Mouse (Mus musculus) embryonic facial prominence, embryonic 13.5 days (tissue): ENCODE data around the gene Fbxo2. TPM values are rescaled to one million over a fixed set of nuclear protein-coding genes. Genes with fewer than 3 reads are reported as not detected.

Experiments
- ATAC-seq: fragments of 200-750 bp; cut with Nextera tagmentation; 2 replicates; pipeline ENCODE4 v1.8.0; 2017; ENCODE audit warnings: low read depth; ENCODE audit not compliant: insufficient number of reproducible peaks, insufficient read depth, low FRiP score, low TSS enrichment
- H3K27ac ChIP-seq: fragments of 300-500 bp; sonication (generic); 2 replicates; pipeline ENCODE4 v1.5.1; 2015; ENCODE audit warnings: moderate library complexity, mild to moderate bottlenecking, inconsistent platforms
- H3K27me3 ChIP-seq: fragments of 300-500 bp; sonication (generic); 2 replicates; pipeline ENCODE4 v1.6.1; 2015; ENCODE audit warnings: mild to moderate bottlenecking, inconsistent platforms
- H3K36me3 ChIP-seq: fragments of 300-500 bp; sonication (generic); 2 replicates; pipeline ENCODE4 v1.6.1; 2015; ENCODE audit warnings: mild to moderate bottlenecking, inconsistent platforms
- H3K4me1 ChIP-seq: fragments of 300-500 bp; sonication (generic); 2 replicates; pipeline ENCODE4 v1.6.1; 2015; ENCODE audit warnings: inconsistent platforms
- H3K4me2 ChIP-seq: fragments of 300-500 bp; sonication (generic); 2 replicates; pipeline ENCODE4 v1.6.1; 2015; ENCODE audit warnings: moderate library complexity, mild to moderate bottlenecking, inconsistent platforms
- H3K4me3 ChIP-seq: fragments of 300-500 bp; sonication (generic); 2 replicates; pipeline ENCODE4 v1.5.1; 2015; ENCODE audit warnings: mild to moderate bottlenecking, inconsistent platforms
- H3K9ac ChIP-seq: fragments of 300-500 bp; sonication (generic); 2 replicates; pipeline ENCODE4 v1.6.1; 2015; ENCODE audit warnings: mild to moderate bottlenecking, inconsistent platforms
- H3K9me3 ChIP-seq: fragments of 300-500 bp; sonication (generic); 2 replicates; pipeline ENCODE4 v1.6.1; 2016; ENCODE audit warnings: inconsistent platforms
- WGBS: fragments of 180-500 bp; shearing (Covaris S2); methylation state at CpG from one replicate; pipeline ENCODE4 v1.1.7; 2015; ENCODE audit warnings: mixed read lengths; 5-methylcytosine and 5-hydroxymethylcytosine counted together
- polyA plus RNA-seq: library from polyadenylated mRNA; unstranded; fragments of >200 nt; fragmentation: Nextera tagmentation; extraction: Ambion mirVana; gene quantifications from 2 replicates; pipeline ENCODE4 v1.2.1, GENCODE M21; 2015

Fbxo2 gene
- polyA plus RNA-seq, 1 experiment from 2014 or later = 3.4 TPM

DNA sequence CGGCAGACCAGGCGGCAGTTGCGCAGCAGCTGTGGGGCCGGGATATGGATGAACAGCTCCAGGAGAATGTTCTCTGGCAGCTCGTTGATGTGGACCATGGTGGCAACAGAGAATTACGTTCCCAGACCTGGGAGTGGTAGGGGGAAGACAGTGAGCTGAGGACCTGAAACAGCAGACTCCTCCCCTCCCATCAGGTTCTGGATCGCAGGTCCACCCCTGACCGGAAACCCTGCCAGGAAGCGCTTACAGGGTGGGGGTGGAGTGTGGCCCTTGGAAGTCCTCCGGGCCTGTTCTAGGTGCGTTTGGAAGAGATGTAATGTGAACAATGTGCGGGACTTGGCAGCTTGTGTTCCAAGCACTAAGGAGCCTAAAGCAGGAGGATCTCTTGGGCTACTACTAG, 10.9 kb upstream of the Fbxo2 start:
- no peaks in the 10 kb centered on the region for H3K9me3 ChIP-seq
- 61% methylated on average over 12 of the region's 12 CpGs for WGBS
- peaks cover 17% of the 10 kb centered on the region for H3K4me1 ChIP-seq
- no peak overlapping the region for H3K4me2 ChIP-seq
- no peak for ATAC-seq
- peaks cover 33% of the 10 kb centered on the region for H3K36me3 ChIP-seq
- H3K27ac ChIP-seq = no peak overlapping the region
- H3K4me3 ChIP-seq = no peak overlapping the region
- no peak overlapping the region for H3K9ac ChIP-seq
- no peaks in the 10 kb centered on the region for H3K27me3 ChIP-seq

DNA sequence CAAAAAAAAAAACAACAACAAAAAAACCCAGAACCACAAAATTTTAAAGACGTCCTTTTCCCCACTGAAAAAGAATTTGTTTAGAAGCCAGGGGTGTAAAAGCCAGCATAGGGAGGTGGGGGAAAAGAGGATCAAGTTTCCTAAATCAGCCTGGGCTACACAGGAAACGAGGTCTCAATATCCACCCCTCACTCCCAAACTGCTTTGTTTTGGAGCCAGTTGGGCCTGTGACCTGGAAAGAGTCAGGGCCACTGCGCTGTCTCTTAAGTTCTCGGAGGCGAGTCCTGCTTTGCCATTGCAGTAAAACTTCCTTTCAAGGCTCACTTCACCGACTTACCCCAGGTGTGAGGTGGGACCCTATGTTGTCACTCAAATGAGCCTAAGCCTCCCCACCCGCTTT, 10.2 kb upstream of the Fbxo2 start:
- WGBS = 24% methylated on average over 7 of the region's 7 CpGs
- Histone ChIP-seq H3K9me3 (no peaks in the 10 kb centered on the region), H3K4me1 (peaks cover 17% of the 10 kb centered on the region), H3K4me2 (0 out of 2 replicates have a peak overlapping the region, but pooled peaks have one; percentile 7), H3K27ac (no peak overlapping the region), H3K27me3 (no peaks in the 10 kb centered on the region), H3K36me3 (peaks cover 26% of the 10 kb centered on the region), H3K9ac (no peak overlapping the region), H3K4me3 (no peak overlapping the region)
- ATAC-seq = no peak

DNA sequence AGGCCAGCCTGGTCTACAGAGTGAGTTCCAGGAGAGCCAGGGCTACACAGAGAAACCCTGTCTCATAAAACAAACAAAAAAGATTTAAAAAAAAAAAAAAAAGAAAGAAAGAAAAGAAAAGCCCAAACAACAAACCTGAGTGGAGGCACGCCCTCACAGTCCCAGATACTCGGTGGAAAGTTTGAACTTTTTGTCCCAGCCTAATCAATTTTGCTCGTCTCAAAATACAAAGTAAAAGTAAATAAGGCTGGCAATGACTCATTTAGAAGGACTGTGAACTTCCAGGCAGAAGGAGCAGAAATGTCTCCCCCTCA, 9.5 kb upstream of the Fbxo2 start:
- no peaks in the 10 kb centered on the region for H3K9me3 ChIP-seq
- WGBS = 41% methylated on average over 3 of the region's 3 CpGs
- H3K4me1 ChIP-seq = peaks cover 17% of the 10 kb centered on the region
- peak overlapping the region; percentile 96 for H3K4me2 ChIP-seq
- peaks cover 24% of the 10 kb centered on the region for H3K36me3 ChIP-seq
- peak overlapping the region; percentile 78 for H3K9ac ChIP-seq
- no peak overlapping the region for H3K27ac ChIP-seq
- no peak for ATAC-seq
- peak overlapping the region; percentile 66 for H3K4me3 ChIP-seq
- H3K27me3 ChIP-seq = no peaks in the 10 kb centered on the region

DNA sequence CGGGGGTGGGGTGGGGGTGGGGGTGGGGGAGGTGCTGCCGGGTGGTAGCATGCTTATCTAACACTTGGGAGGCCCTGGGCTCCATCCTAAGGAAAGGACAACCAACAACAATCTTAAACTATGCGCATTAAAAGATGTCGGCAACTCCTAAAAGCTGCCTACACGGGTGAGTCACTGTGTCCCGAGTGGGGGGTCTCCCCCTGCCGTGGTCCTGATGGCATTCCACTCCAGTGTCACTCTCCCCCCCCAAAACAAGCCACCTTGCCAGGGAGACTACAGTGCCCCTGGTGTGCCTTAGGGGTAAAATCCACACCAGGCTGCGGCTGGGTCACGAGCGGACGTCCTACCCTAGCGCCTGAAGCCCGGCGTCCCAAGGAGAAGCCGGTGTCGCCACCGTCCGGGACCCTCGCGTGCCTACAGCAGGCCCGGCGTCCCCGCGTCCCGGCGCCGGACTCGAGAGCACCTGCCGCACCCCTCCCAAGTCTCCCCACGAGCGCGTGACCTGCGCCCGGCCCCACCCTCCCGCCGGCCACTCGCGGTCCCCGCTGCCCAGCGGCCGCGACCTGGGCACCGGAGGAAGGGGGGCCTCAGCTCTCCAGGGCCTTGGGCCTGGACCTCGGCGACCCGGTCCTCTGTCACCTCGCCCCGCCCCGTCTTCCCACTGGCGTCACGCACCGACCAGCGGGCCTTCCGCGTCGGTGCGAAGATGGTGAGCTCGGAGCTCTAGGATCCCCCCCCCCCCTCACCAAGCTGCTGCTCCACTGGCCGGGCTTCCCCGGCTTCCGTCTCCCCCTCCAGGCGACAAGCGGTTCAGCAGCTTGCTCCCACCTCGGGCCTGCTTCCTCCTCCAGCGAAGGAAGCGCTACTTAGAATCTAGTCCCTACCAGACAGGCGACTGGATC, 8.9 kb upstream of the Fbxo2 start, which contains the start of gene Fbxo6:
Fbxo6 (minus strand) TSS at position 874 of the 902 bp plus-strand sequence.
- ATAC-seq = peak; percentile 76

DNA sequence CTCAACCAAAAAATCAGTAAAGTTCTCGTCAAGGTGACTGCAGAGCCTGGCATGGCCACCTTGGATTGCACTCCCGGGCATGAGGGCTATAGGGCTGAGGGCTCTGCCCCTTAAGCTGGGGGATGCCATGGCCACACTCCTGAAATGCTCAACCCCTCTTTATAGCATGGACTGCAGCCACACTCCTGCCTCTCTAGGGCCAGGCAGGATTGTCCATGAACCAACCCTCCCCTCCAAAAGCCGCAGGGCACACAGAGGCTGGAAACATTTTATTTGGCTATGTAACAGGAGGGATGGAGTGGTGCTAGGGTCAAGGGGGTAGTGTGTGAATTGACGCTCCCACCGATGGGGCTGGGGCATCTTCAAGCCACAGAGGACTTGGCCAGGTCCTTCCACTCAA, 7.9 kb upstream of the Fbxo2 start:
- Histone ChIP-seq H3K27me3 (no peaks in the 10 kb centered on the region), H3K4me2 (no peak overlapping the region), H3K4me3 (no peak overlapping the region), H3K27ac (peak overlapping the region; percentile 55; the same call in 1 of the 2 replicates), H3K9ac (0 out of 2 replicates have a peak overlapping the region, but pooled peaks have one; percentile 16), H3K9me3 (no peaks in the 10 kb centered on the region), H3K36me3 (peaks cover 22% of the 10 kb centered on the region), H3K4me1 (peaks cover 17% of the 10 kb centered on the region)
- 82% methylated on average over 5 of the region's 5 CpGs for WGBS
- ATAC-seq = no peak

More for the DNA sequence above, 8.9 kb upstream of the Fbxo2 start, which contains the start of gene Fbxo6:
- H3K4me1 ChIP-seq = peaks cover 17% of the 10 kb centered on the region
- H3K27me3 ChIP-seq = no peaks in the 10 kb centered on the region
- peak within 1 kb of the TSS; percentile 55 for H3K27ac ChIP-seq
- H3K4me3 ChIP-seq = peak within 1 kb of the TSS; percentile 66
- H3K9ac ChIP-seq = peak within 1 kb of the TSS; percentile 78
- peaks cover 23% of the 10 kb centered on the region for H3K36me3 ChIP-seq
- WGBS = under 1% methylated on average over 62 of the region's 67 CpGs
- peak within 1 kb of the TSS; percentile 96 for H3K4me2 ChIP-seq
- H3K9me3 ChIP-seq = no peaks in the 10 kb centered on the region

DNA sequence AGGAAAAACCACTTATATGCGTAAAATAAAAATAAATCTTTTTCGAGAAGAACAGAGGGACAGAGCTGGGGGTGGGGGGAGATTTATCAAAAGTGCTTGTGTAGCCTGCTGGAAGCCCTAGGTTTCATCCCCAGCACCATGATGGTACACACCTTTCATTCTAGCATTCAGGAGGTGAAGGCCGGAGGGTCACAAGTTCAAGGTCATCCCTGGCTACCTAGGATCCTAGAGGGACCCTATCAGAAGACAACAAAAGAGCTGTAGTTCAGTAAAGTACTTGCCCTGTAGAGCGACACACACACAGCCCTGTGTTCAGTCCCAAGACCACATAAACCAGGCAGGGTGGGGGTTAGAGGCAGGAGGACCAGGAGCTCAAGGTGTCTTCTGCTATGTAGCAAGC, 6.4 kb upstream of the Fbxo2 start:
- WGBS = 89% methylated on average over 4 of the region's 4 CpGs
- no peak overlapping the region for H3K4me2 ChIP-seq
- ATAC-seq = no peak
- H3K9ac ChIP-seq = no peak overlapping the region
- peaks cover 2% of the 10 kb centered on the region; the same call in 1 of the 2 replicates for H3K27me3 ChIP-seq
- no peak overlapping the region for H3K27ac ChIP-seq
- H3K4me3 ChIP-seq = no peak overlapping the region
- H3K4me1 ChIP-seq = peaks cover 24% of the 10 kb centered on the region
- H3K36me3 ChIP-seq = peaks cover 22% of the 10 kb centered on the region
- no peaks in the 10 kb centered on the region for H3K9me3 ChIP-seq

DNA sequence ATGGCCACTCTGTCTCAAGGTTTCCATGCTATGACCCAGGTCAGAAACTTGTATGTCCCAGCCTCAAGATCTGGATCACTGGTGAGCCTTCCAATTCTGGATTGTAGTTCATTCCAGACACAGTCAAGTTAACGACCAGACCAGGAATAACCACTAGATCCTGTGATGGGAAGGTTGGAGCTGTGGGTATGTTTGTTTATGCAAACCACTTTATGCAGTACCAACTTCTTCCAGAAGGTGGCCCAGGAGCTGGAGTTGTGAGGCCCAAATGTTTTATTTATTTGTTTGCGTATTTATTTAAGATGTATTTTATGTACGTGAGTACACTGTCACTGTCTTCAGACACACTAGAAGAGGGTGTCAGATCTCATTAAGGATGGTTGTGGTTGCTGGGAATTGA, 5.4 kb upstream of the Fbxo2 start:
- H3K27ac ChIP-seq = no peak overlapping the region
- H3K4me3 ChIP-seq = no peak overlapping the region
- WGBS = 63% methylated on average over 3 of the region's 3 CpGs
- peaks cover 22% of the 10 kb centered on the region for H3K36me3 ChIP-seq
- no peak for ATAC-seq
- peaks cover 3% of the 10 kb centered on the region; the same call in 1 of the 2 replicates for H3K27me3 ChIP-seq
- no peak overlapping the region for H3K4me2 ChIP-seq
- H3K9me3 ChIP-seq = no peaks in the 10 kb centered on the region
- H3K4me1 ChIP-seq = peaks cover 26% of the 10 kb centered on the region
- H3K9ac ChIP-seq = no peak overlapping the region

DNA sequence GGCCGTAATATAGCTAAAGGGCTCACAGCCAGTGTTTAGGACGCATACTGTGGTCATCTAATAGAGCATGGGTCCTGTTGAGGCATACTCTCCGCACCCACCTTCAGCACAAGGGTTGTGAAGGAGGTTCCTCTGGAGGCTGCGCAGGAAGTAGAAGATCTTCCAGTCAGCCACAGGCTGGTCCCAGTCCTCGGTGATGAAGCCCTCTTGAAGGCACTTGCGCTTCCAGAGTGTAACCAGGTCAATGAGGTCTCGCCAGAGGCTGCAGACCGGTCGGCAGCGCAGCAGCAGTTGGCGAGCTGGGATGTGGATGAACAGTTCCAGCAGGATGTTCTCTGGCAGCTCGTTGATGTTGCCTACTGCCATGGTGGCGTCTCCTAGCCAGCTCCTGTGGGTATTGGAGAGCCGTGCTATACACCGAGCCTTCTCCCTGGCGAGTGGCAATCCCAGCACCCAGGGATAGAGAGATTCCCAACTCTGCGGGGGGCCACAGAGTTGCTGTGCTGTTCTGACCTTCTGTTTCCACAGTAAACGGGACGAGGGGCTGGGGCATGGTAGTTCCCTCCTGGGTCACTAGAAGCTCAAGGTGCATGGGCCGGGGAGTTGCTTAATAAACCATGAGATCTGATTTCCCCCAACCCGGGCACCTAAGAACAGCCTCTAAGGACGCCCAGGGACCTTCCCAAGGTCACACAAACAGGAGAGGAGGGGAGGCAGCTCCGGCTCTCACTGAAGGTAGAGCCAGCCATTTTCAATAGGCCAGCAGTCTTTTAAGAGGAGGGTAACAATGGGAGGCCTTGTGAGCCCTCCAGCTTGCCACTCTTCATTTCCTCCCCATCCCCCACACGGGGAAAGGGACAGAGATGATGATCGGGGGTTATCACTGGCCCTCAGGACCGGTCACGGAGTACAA, 1.7 kb upstream of the Fbxo2 start:
- peak overlapping the region; percentile 64 for H3K4me3 ChIP-seq
- peaks cover 32% of the 10 kb centered on the region for H3K4me1 ChIP-seq
- no peak overlapping the region for H3K27ac ChIP-seq
- H3K4me2 ChIP-seq = peak overlapping the region; percentile 96
- peaks cover 16% of the 10 kb centered on the region for H3K36me3 ChIP-seq
- H3K9ac ChIP-seq = peak overlapping the region; percentile 77
- 26% methylated on average over 27 of the region's 27 CpGs for WGBS
- H3K27me3 ChIP-seq = peaks cover 40% of the 10 kb centered on the region
- H3K9me3 ChIP-seq = no peaks in the 10 kb centered on the region
- ATAC-seq = no peak

DNA sequence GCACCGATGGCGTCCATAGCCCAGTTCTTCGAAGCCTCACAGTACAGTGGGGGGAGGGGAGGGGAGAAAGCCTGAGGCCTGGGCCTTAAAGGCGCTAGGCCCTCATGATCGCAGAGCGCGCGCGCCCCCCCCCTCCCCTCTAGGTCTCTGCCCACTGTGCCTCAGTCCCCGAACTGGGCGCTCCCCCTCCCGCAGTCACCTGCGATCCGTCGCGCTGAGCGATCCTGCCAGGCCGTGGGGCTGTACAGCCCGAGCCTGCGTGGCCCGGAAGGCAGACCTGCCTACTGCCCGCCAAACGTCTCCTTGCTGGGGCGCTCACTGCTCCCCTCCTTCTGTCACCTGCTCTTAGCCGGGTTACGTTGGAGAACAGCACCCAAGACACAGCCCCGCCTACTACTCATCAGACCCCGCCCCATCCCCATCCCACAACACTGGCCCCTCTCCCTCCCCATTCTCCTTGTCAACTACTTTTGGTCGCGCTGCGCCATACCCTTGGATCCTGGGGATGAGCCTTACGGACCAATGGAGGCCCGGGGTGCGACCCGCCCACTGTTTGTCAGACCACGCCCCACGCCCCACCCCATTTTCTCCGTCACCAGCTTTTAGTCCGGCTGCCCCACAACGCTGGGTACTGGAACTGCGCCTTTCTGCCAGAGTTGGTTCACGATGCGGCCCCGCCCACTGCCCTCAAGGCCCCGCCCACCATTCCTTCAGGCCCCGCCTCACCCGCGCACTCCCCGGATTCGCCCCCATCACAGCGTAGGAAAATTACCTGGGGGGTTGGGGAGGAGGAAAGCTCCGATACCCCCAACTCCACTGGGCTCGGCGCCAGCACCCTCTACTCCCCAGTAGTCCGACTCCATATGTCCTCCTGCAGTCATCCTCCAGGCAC, 631 bp upstream of the Fbxo2 start:
- under 1% methylated on average over 54 of the region's 55 CpGs for WGBS
- Histone ChIP-seq H3K4me3 (peak overlapping the region; percentile 64), H3K27me3 (peaks cover 51% of the 10 kb centered on the region), H3K36me3 (peaks cover 16% of the 10 kb centered on the region), H3K27ac (no peak overlapping the region), H3K9me3 (no peaks in the 10 kb centered on the region), H3K4me1 (peaks cover 43% of the 10 kb centered on the region), H3K9ac (peak overlapping the region; percentile 77), H3K4me2 (peak overlapping the region; percentile 96)
- ATAC-seq = peak; percentile 81

DNA sequence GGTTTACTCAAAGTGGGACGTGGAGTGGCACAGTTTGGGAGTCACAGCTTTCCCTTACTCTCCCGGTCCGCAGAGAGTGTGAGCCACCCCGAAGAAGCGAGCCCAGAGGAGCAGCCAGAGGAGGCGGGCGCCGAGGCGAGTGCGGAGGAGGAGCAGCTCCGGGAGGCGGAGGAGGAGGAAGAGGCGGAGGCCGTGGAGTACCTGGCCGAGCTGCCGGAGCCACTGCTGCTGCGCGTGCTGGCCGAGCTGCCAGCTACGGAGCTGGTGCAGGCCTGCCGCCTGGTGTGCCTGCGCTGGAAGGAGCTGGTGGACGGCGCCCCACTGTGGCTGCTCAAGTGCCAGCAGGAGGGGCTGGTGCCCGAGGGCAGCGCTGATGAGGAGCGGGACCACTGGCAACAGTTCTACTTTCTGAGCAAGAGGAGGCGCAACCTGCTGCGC, 3.6 kb downstream of the Fbxo2 start:
- WGBS = under 1% methylated on average over 29 of the region's 29 CpGs
- H3K27me3 ChIP-seq = peaks cover 85% of the 10 kb centered on the region
- no peak for ATAC-seq
- H3K27ac ChIP-seq = no peak overlapping the region
- H3K36me3 ChIP-seq = no peaks in the 10 kb centered on the region
- no peaks in the 10 kb centered on the region for H3K9me3 ChIP-seq
- H3K9ac ChIP-seq = peak overlapping the region; percentile 49; the same call in 1 of the 2 replicates
- peaks cover 48% of the 10 kb centered on the region for H3K4me1 ChIP-seq
- peak overlapping the region; percentile 38 for H3K4me3 ChIP-seq
- H3K4me2 ChIP-seq = peak overlapping the region; percentile 61
